Mouse (Mus musculus) heart, embryonic 11.5 days (tissue): ENCODE data around the gene Medag. TPM values are rescaled to one million over a fixed set of nuclear protein-coding genes. Genes with fewer than 3 reads are reported as not detected.

ENCODE experiments used
- ATAC-seq: fragments of 200-750 bp; cut with Nextera tagmentation; replicated peaks from 2 replicates; pipeline ENCODE4 v1.8.0; 2017; ENCODE audit warnings: moderate library complexity; ENCODE audit not compliant: insufficient number of reproducible peaks, low FRiP score, low TSS enrichment
- H3K27ac ChIP-seq: fragments of 300-500 bp; sonication (generic); 2 replicates; pipeline ENCODE4 v1.5.1; 2014; ENCODE audit warnings: mild to moderate bottlenecking, low read depth, low read length
- H3K27me3 ChIP-seq: fragments of 300-500 bp; sonication (generic); 2 replicates; pipeline ENCODE4 v1.6.1; 2014; ENCODE audit warnings: mild to moderate bottlenecking, low read length, mixed read lengths; ENCODE audit not compliant: control insufficient read depth, insufficient read depth
- H3K36me3 ChIP-seq: fragments of 300-500 bp; sonication (generic); 2 replicates; pipeline ENCODE4 v1.6.1; 2014; ENCODE audit warnings: mild to moderate bottlenecking, low read length, moderate library complexity, mixed read lengths; ENCODE audit not compliant: control insufficient read depth, insufficient read depth
- H3K4me1 ChIP-seq: fragments of 300-500 bp; sonication (generic); 2 replicates; pipeline ENCODE4 v1.6.1; 2014; ENCODE audit warnings: low read length; ENCODE audit not compliant: control insufficient read depth, insufficient read depth
- H3K4me2 ChIP-seq: fragments of 300-500 bp; sonication (generic); 2 replicates; pipeline ENCODE4 v1.6.1; 2014; ENCODE audit warnings: mild to moderate bottlenecking, moderate library complexity
- H3K4me3 ChIP-seq: fragments of 300-500 bp; sonication (generic); 2 replicates; pipeline ENCODE4 v1.5.1; 2014; ENCODE audit warnings: low read depth, low read length
- H3K9ac ChIP-seq: fragments of 300-500 bp; sonication (generic); 2 replicates; pipeline ENCODE4 v1.6.1; 2014; ENCODE audit warnings: mild to moderate bottlenecking, low read depth, low read length, moderate library complexity
- H3K9me3 ChIP-seq: fragments of 300-500 bp; sonication (generic); replicated peaks from 2 replicates; pipeline ENCODE4 v1.6.1; 2016; ENCODE audit warnings: low read length; ENCODE audit not compliant: control insufficient read depth
- WGBS: fragments of 180-500 bp; shearing (Covaris S2); extraction: QIAGEN DNeasy Blood & Tissue Kit; methylation state at CpG from one replicate; pipeline ENCODE4 v1.1.7; 2014; ENCODE audit not compliant: insufficient replicate concordance; 5-methylcytosine and 5-hydroxymethylcytosine counted together
- polyA plus RNA-seq: library from polyadenylated mRNA; unstranded; fragments of >200 nt; fragmentation: Nextera tagmentation; extraction: Ambion mirVana; gene quantifications from 2 replicates; pipeline ENCODE4 v1.2.1, GENCODE M21; 2014

Gene Medag
- polyA plus RNA-seq, 1 experiment from 2014 or later = 0.96 TPM

GRCm38 (mm10) chr5:149389548-149390211 is 21.9 kb upstream of the Medag start:
- WGBS = 48% methylated on average over 11 of the region's 11 CpGs
- H3K27me3 ChIP-seq = no peaks in the 10 kb centered on the region
- no peaks in the 10 kb centered on the region for H3K36me3 ChIP-seq
- H3K27ac ChIP-seq = no peak overlapping the region
- H3K4me1 ChIP-seq = peaks cover 21% of the 10 kb centered on the region
- no peak overlapping the region for H3K4me3 ChIP-seq
- no peak for ATAC-seq
- H3K9ac ChIP-seq = no peak overlapping the region
- H3K4me2 ChIP-seq = no peak overlapping the region
- no peaks in the 10 kb centered on the region for H3K9me3 ChIP-seq

- 6% methylated on average over 18 of the region's 18 CpGs for WGBS
- no peaks in the 10 kb centered on the region for H3K36me3 ChIP-seq
- H3K9ac ChIP-seq = no peak overlapping the region
- peak overlapping the region; percentile 77 for H3K27ac ChIP-seq
- H3K4me3 ChIP-seq = no peak overlapping the region
- peak overlapping the region; percentile 44 for H3K4me2 ChIP-seq
- peak; percentile 63; the same call in 1 of the 2 replicates for ATAC-seq
- no peaks in the 10 kb centered on the region for H3K9me3 ChIP-seq
- peaks cover 21% of the 10 kb centered on the region for H3K4me1 ChIP-seq
- no peaks in the 10 kb centered on the region for H3K27me3 ChIP-seq
Observed at GRCm38 (mm10) chr5:149391574-149392375, 19.8 kb upstream of the Medag start.

GRCm38 (mm10) chr5:149392420-149392988 is 19.0 kb upstream of the Medag start:
- Histone ChIP-seq H3K4me2 (no peak overlapping the region), H3K4me1 (peaks cover 21% of the 10 kb centered on the region), H3K27ac (peak overlapping the region; percentile 77; the same call in 1 of the 2 replicates), H3K9me3 (no peaks in the 10 kb centered on the region), H3K9ac (no peak overlapping the region), H3K4me3 (no peak overlapping the region), H3K36me3 (no peaks in the 10 kb centered on the region), H3K27me3 (no peaks in the 10 kb centered on the region)
- 46% methylated on average over 6 of the region's 6 CpGs for WGBS
- ATAC-seq = no peak

GRCm38 (mm10) chr5:149401446-149401975 is 10.0 kb upstream of the Medag start:
- Histone ChIP-seq H3K4me2 (no peak overlapping the region), H3K9ac (no peak overlapping the region), H3K27ac (no peak overlapping the region), H3K36me3 (no peaks in the 10 kb centered on the region), H3K4me3 (no peak overlapping the region), H3K4me1 (no peaks in the 10 kb centered on the region), H3K27me3 (no peaks in the 10 kb centered on the region), H3K9me3 (no peaks in the 10 kb centered on the region)
- no peak for ATAC-seq
- 79% methylated on average over 7 of the region's 7 CpGs for WGBS

- Histone ChIP-seq H3K36me3 (no peaks in the 10 kb centered on the region), H3K4me1 (no peaks in the 10 kb centered on the region), H3K4me3 (no peak overlapping the region), H3K9me3 (no peaks in the 10 kb centered on the region), H3K27ac (no peak overlapping the region), H3K4me2 (no peak overlapping the region), H3K9ac (no peak overlapping the region), H3K27me3 (no peaks in the 10 kb centered on the region)
- ATAC-seq = no peak
- 84% methylated on average over 10 of the region's 10 CpGs for WGBS
Observed at GRCm38 (mm10) chr5:149402029-149402428, 9.5 kb upstream of the Medag start.

GRCm38 (mm10) chr5:149403386-149403785 is 8.2 kb upstream of the Medag start:
- Histone ChIP-seq H3K4me1 (no peaks in the 10 kb centered on the region), H3K36me3 (no peaks in the 10 kb centered on the region), H3K27ac (no peak overlapping the region), H3K4me3 (no peak overlapping the region), H3K9ac (no peak overlapping the region), H3K9me3 (no peaks in the 10 kb centered on the region), H3K27me3 (no peaks in the 10 kb centered on the region), H3K4me2 (no peak overlapping the region)
- WGBS = 61% methylated on average over 5 of the region's 5 CpGs
- ATAC-seq = no peak

GRCm38 (mm10) chr5:149404710-149405109 is 6.8 kb upstream of the Medag start:
- H3K27ac ChIP-seq = no peak overlapping the region
- no peak overlapping the region for H3K4me3 ChIP-seq
- H3K4me1 ChIP-seq = no peaks in the 10 kb centered on the region
- no peaks in the 10 kb centered on the region for H3K36me3 ChIP-seq
- whole genome bisulfite sequencing = 80% methylated on average over 5 of the region's 5 CpGs
- no peak overlapping the region for H3K9ac ChIP-seq
- H3K4me2 ChIP-seq = no peak overlapping the region
- H3K27me3 ChIP-seq = no peaks in the 10 kb centered on the region
- H3K9me3 ChIP-seq = no peaks in the 10 kb centered on the region
- no peak for ATAC-seq

GRCm38 (mm10) chr5:149406791-149407276 is 4.7 kb upstream of the Medag start:
- WGBS = 86% methylated on average over 8 of the region's 8 CpGs
- Histone ChIP-seq H3K27me3 (0 out of 2 replicates have a peak, but pooled peaks cover 3% of the 10 kb centered on the region), H3K4me1 (0 out of 2 replicates have a peak, but pooled peaks cover 2% of the 10 kb centered on the region), H3K4me2 (no peak overlapping the region), H3K9ac (no peak overlapping the region), H3K36me3 (no peaks in the 10 kb centered on the region), H3K27ac (no peak overlapping the region), H3K4me3 (no peak overlapping the region), H3K9me3 (no peaks in the 10 kb centered on the region)
- no peak for ATAC-seq
